Mouse (Mus musculus) bone marrow macrophage, adult 2 months (primary cell): ENCODE data around the gene Lmbrd1.

Experiments
- CTCF ChIP-seq: IDR thresholded peaks from 2 replicates; pipeline ENCODE4 v1.5.1; 2012; ENCODE audit warnings: low read depth, mild to moderate bottlenecking, low read length, moderate library complexity
- POLR2A ChIP-seq: IDR thresholded peaks from 2 replicates; pipeline ENCODE4 v1.6.1; 2012; ENCODE audit warnings: mild to moderate bottlenecking, low read depth, low read length, borderline replicate concordance

DNA sequence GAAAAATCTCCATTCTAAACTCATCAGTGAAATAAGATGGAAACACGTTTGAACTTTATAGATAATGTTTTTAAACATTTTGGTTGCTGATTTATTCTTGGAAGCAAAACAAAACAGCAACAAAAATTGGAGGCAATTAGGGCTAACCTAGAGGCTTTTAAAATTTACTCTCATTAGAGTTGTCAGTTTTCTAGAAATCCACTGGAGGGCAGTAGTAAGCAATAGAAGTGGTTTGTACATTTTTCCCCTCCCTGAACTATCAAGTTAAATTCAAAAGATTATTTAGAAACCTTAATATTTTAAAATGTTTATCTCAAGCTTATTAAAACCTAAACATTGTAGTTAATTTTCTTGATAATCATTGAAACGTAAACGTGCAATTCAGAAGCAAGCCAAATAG lies 41.2 kb downstream of the Lmbrd1 start:
- no peak for TF ChIP-seq CTCF
- TF ChIP-seq POLR2A: no peak
